Mouse (Mus musculus): Measurements from ENCODE around the gene Gm47841.

The Gm47841 gene

GRCm38 (mm10) chr15:101047194-101047555 is at the start of gene Gm47841:
TSS of gene Gm47841 (minus strand) at chr15:101047397.
- no peak for DNase-seq (ENCODE audit: low read depth, low spot score)

DNA sequence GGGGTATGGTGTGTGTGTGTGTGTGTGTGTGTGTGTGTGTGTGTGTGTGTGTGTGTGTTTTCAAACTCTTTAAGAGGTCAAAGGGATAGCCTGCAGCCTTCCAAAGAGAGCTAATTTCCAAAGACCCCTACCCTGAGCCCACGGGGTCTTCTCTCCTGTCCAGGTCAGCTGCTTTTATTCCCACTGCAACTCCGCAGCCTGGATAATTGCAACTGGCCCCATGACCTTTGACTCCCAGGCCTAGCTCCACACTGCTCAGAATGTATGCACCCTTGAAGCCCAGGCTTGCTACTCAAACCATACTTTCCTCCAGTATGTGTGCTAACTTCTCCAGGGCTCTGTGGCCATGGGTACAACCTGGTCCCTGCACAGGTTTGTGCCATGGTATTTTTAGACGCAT is 48.2 kb upstream of the Gm47841 start:
- no peak for DNase-seq (ENCODE audit: low read depth, low spot score)

- DNase-seq (ENCODE audit: low read depth, low spot score): no peak
These were observed 47.8 kb upstream of the Gm47841 start for GRCm38 (mm10) chr15:101094979-101095378.

- no peak for DNase-seq (ENCODE audit: low read depth, low spot score)
These were observed 46.8 kb upstream of the Gm47841 start for GRCm38 (mm10) chr15:101093988-101094387.

DNA sequence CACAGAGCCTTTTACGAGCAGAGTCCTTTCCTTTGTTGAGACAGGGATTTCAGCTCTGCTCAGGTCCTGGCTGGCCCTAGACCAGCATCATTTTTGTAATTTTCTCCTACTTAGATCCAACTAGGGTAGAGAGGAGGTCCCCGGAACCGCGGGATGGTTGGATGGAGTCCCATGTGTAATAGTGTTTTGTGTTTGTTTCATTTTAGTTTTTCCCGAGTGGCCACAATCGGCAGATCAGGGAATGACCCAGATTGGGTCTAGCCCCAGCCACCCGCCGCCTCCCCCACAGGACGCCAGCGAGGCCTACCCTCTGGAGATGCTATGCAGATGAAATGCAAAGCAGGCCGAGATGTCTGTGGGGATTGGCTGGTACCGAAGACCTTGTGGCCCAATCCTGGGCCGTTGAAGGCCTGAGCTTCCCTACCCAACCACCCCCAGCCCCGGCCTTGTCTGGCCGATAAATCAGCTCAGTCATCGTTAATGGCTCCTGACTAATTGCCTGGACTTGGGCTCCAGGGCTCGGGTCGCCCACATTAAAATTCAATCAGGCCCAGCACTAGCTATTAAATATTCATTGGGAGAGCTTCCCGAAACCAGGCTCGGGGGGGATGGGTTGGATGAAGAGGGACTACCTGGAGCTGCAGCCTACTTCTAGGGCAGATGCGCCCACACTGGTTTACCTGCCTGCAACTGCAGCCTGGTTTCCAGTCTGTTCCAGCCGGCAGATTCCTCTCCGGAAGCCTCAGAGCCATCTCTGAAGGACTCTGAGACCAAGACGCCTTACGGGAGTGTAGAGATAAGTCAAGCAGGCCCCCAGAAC is 45.8 kb upstream of the Gm47841 start:
- no peak for DNase-seq (ENCODE audit: low read depth, low spot score)

DNA sequence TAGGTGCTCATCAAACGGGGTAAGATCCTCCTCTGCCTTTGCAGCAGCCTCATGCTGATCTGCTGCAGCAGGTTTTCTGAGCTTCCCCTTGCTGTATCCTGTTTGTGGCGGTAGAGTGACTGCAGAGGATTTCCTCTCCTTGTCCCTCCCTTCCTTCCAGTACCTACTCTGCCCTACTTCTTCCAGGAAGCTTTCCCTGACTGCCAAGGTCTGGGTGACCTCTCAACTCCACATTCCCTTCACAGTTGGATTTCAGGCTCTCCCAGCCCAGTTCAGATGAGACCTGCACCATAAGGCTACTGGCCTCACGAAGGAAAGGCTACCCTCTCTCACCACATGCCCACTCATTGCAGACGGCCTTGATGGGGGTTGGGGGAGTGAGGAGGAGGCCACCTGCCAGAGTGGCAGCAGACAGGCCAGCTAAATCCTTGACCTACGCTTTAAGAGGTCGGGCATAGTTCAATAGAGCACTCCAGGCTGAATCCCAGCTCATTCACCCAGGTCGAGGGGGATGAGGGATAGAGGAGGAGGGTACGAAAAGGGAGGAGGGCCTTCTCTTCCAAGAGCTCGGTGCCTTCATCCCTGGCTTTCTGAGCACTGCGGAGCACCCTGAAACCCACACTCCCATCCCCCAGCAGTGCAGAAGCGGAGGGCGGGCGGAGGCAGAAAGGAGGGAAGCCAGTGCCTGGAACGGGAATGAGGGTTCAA is 45.1 kb upstream of the Gm47841 start:
- no peak for DNase-seq (ENCODE audit: low read depth, low spot score)

GRCm38 (mm10) chr15:101091551-101091950 is 44.4 kb upstream of the Gm47841 start:
- no peak for DNase-seq (ENCODE audit: low read depth, low spot score)

- DNase-seq (ENCODE audit: low read depth, low spot score): no peak
These were observed 41.1 kb upstream of the Gm47841 start for GRCm38 (mm10) chr15:101088291-101088690.

GRCm38 (mm10) chr15:101086956-101087355 is 39.8 kb upstream of the Gm47841 start:
- no peak for DNase-seq (ENCODE audit: low read depth, low spot score)

- no peak for DNase-seq (ENCODE audit: low read depth, low spot score)
These were observed 39.3 kb upstream of the Gm47841 start for GRCm38 (mm10) chr15:101086451-101086850.

GRCm38 (mm10) chr15:101084499-101084898 is 37.3 kb upstream of the Gm47841 start:
- no peak for DNase-seq (ENCODE audit: low read depth, low spot score)

- DNase-seq (ENCODE audit: low read depth, low spot score): no peak
These were observed 35.0 kb upstream of the Gm47841 start for GRCm38 (mm10) chr15:101082236-101082635.

DNA sequence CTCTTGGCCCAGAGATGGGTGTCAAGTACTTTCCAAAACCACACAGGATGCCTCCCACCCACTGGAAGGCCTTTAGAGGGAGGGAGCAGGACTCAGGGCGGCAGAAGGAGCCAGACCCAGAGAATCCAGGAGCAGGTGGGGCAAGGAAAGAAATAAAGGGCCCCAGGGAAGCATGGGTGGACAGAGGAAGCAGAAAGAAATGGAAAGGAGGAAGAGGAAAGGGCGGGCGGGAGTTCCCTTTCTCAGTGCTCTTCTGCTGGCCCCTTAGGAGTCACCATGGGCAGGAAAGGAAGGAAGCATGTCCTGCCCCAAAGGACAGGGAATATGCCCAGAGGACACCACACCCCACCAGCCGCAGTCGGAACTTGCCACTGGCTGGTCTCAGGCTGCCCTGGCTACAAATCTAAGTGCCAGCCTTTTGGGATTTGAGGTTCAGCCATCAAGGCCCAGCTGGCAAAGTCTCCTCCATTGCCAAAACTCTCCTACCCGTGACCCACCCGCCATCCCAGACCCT is 33.9 kb upstream of the Gm47841 start:
- no peak for DNase-seq (ENCODE audit: low read depth, low spot score)

GRCm38 (mm10) chr15:101080031-101080520 is 32.9 kb upstream of the Gm47841 start:
- no peak for DNase-seq (ENCODE audit: low read depth, low spot score)

- no peak for DNase-seq (ENCODE audit: low read depth, low spot score)
These were observed 31.5 kb upstream of the Gm47841 start for GRCm38 (mm10) chr15:101078731-101079156.

GRCm38 (mm10) chr15:101077813-101078730 is 30.9 kb upstream of the Gm47841 start, which contains the start of gene Fignl2:
TSS of gene Fignl2 (minus strand) at chr15:101078567.
- no peak for DNase-seq (ENCODE audit: low read depth, low spot score)

GRCm38 (mm10) chr15:101077001-101077812 is 30.0 kb upstream of the Gm47841 start:
- no peak for DNase-seq (ENCODE audit: low read depth, low spot score)

DNA sequence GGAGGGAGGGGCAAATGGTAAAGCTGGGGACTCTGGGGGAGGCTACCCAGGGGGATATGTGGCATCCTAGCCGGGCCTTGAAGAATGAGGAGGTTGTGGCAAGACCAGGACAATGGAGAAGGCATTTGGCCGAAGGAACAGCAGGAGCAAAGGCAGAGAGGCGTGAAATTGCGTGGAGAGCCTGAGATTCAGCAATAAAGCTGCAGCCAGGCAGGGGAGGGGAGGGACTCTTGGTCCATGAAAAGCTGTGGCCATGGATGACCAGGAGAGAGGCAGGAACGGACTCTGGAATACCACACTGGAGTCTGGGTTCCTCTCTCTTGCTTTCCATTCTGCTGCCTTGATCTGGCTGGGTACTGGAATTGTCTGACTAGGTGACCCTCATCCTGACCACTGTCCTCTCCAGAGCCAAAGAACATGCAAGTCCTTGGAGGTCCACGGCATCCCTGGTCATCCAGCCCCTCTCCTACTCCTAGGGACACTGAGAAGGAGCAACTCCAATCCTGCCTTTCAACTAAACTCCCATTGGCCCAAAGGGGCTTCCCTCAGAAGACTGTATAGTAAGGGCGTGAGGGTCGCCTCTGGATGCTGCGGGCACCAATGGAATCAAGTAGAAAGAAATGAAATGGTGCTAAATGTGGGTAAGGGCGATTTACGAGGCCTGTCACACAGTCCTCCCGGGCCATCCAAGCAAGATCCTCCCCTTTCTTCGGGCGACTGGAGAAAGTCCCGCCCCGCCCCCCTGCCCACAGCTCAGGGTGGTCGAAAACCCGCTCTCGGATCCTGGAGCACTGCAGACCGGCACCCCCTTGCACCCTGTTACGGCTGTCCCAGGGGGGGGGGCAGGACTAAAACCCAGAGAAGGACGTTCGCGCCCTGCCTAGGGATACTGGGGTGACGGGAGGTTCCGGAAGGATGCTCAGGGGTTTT is 29.1 kb upstream of the Gm47841 start:
- no peak for DNase-seq (ENCODE audit: low read depth, low spot score)

DNA sequence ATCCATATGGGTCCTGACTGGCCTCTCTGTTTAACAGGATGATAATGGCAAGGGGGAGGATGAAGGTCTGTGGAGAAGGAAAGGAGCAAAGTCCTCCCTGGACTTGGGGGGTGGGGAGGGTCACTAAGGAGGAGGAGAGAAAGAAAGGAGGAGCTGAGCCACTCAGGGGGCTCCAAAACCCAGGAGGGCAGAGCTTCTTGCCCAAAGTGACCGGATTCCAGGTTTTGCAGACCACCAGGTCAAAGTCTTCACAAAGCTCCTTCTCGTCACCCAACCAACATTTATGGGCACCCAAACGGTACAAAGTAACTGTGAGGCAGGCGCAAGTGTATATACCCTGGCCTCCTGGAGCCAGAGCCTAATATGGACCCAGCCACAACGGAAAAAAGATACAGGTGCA is 28.5 kb upstream of the Gm47841 start:
- DNase-seq (ENCODE audit: low read depth, low spot score): no peak
